Mouse (Mus musculus): ENCODE results near the gene Dock1.

Gene Dock1

GRCm38 (mm10) chr7:134670312-134671002, at the start of gene Dock1:
Gene Dock1 (plus strand): TSS chr7:134670654.
- in situ Hi-C loops (cut with MboI, MseI): no loop called here

GRCm38 (mm10) chr7:134627906-134628305, 42.5 kb upstream of the Dock1 start:
- in situ Hi-C loops (cut with MboI, MseI): no loop called here

GRCm38 (mm10) chr7:134650246-134650830, 20.1 kb upstream of the Dock1 start:
- in situ Hi-C loops (cut with MboI, MseI): loop anchor here in 1 of 2 experiments (10.0 kb wide), 1 partner anchor 1046 kb away; the partner anchor contains the start of gene Tex36

GRCm38 (mm10) chr7:134651071-134651470, 19.4 kb upstream of the Dock1 start:
- in situ Hi-C loops (cut with MboI, MseI): loop anchor here in 1 of 2 experiments (10.0 kb wide), 1 partner anchor 1046 kb away; the partner anchor contains the start of gene Tex36

- in situ Hi-C loops (cut with MboI, MseI): no loop called here
These were observed 7.2 kb upstream of the Dock1 start for GRCm38 (mm10) chr7:134663241-134663640.

- in situ Hi-C loops (cut with MboI, MseI): no loop called here
These were observed 4.7 kb upstream of the Dock1 start for GRCm38 (mm10) chr7:134665642-134666282.

- in situ Hi-C loops (cut with MboI, MseI): no loop called here
These were observed 3.2 kb upstream of the Dock1 start for GRCm38 (mm10) chr7:134667271-134667702.

- in situ Hi-C loops (cut with MboI, MseI): no loop called here
These were observed 761 bp upstream of the Dock1 start for GRCm38 (mm10) chr7:134669474-134670311.

- in situ Hi-C loops (cut with MboI, MseI): no loop called here
These were observed 578 bp downstream of the Dock1 start for GRCm38 (mm10) chr7:134671003-134671461.

GRCm38 (mm10) chr7:134671467-134671901, 1.0 kb downstream of the Dock1 start:
- in situ Hi-C loops (cut with MboI, MseI): no loop called here

- in situ Hi-C loops (cut with MboI, MseI): no loop called here
These were observed 2.7 kb downstream of the Dock1 start for GRCm38 (mm10) chr7:134673135-134673534.

GRCm38 (mm10) chr7:134673952-134674351, 3.5 kb downstream of the Dock1 start:
- in situ Hi-C loops (cut with MboI, MseI): no loop called here

- in situ Hi-C loops (cut with MboI, MseI): no loop called here
These were observed 7.4 kb downstream of the Dock1 start for GRCm38 (mm10) chr7:134677852-134678251.

GRCm38 (mm10) chr7:134679314-134680158, 9.1 kb downstream of the Dock1 start:
- in situ Hi-C loops (cut with MboI, MseI): loop anchor here in 1 of 2 experiments (10.0 kb wide), 1 partner anchor 1715 kb away; no protein-coding TSS in a partner anchor

GRCm38 (mm10) chr7:134680161-134680560, 9.7 kb downstream of the Dock1 start:
- in situ Hi-C loops (cut with MboI, MseI): loop anchor here in 1 of 2 experiments (10.0 kb wide), 1 partner anchor 1715 kb away; no protein-coding TSS in a partner anchor

- in situ Hi-C loops (cut with MboI, MseI): loop anchor here in 1 of 2 experiments (10.0 kb wide), 1 partner anchor 1713 kb away; no protein-coding TSS in a partner anchor
These were observed 11.5 kb downstream of the Dock1 start for GRCm38 (mm10) chr7:134681729-134682527.

- in situ Hi-C loops (cut with MboI, MseI): loop anchor here in 1 of 2 experiments (10.0 kb wide), 1 partner anchor 1706 kb away; no protein-coding TSS in a partner anchor
These were observed 17.9 kb downstream of the Dock1 start for GRCm38 (mm10) chr7:134688332-134688731.

GRCm38 (mm10) chr7:134690118-134690517, 19.7 kb downstream of the Dock1 start:
- in situ Hi-C loops (cut with MboI, MseI): no loop called here

GRCm38 (mm10) chr7:134690806-134691205, 20.4 kb downstream of the Dock1 start:
- in situ Hi-C loops (cut with MboI, MseI): no loop called here
